Mouse (Mus musculus): ENCODE measurements around the gene Rerg. TPM values are rescaled to one million over a fixed set of nuclear protein-coding genes. Genes with fewer than 3 reads are reported as not detected.

Gene Rerg
- polyA plus RNA-seq, 1 experiment from 2014 or later = 21.3 TPM

- H3K4me1 ChIP-seq (ENCODE audit: insufficient read depth) = no peaks in the 10 kb centered on the region
- no peak overlapping the region for H3K9ac ChIP-seq
- no peaks in the 10 kb centered on the region for H3K9me3 ChIP-seq (ENCODE audit: low read depth, low read length)
- ATAC-seq (ENCODE audit: insufficient read depth) = no peak
- H3K4me2 ChIP-seq = no peak overlapping the region
- 88% methylated on average over 4 of the region's 4 CpGs for WGBS
- H3K27me3 ChIP-seq (ENCODE audit: insufficient read depth, low read length) = no peaks in the 10 kb centered on the region
- H3K36me3 ChIP-seq (ENCODE audit: insufficient read depth) = no peaks in the 10 kb centered on the region
- H3K27ac ChIP-seq (ENCODE audit: low read depth) = no peak overlapping the region
- no peak for TF ChIP-seq CTCF (IDR thresholded peaks at IDR 0.05; ENCODE audit: low read depth)
- no peak overlapping the region for H3K4me3 ChIP-seq (ENCODE audit: low read depth, low read length)
- no peak for DNase-seq
These were observed 32.4 kb upstream of the Rerg start for GRCm38 (mm10) chr6:137202661-137203060.

DNA sequence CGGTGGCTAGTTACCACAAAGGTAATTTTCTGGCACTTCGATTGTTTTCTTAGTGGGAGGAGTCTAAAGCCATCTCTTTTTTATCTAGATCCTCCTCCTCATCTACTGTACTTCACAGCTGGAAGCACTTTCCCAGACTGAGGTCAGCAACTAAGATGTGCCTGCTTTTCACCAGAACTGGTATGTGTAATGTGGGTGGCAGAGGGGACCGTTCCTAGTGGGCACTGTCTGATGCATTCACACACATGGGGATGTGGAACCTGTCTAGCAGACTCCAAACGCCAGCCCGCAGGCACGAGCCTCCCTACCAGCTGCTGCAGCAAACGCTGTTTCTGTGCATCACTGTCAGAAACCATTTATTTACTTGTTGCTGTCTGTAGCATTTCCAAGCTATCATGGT lies 31.3 kb upstream of the Rerg start:
- DNase-seq (no peak), ATAC-seq (ENCODE audit: insufficient read depth) (no peak)
- H3K27ac ChIP-seq (ENCODE audit: low read depth) = no peak overlapping the region

GRCm38 (mm10) chr6:137201166-137201565 lies 30.9 kb upstream of the Rerg start:
- Histone ChIP-seq H3K4me1 (ENCODE audit: insufficient read depth) (no peaks in the 10 kb centered on the region), H3K27me3 (ENCODE audit: insufficient read depth, low read length) (no peaks in the 10 kb centered on the region), H3K27ac (ENCODE audit: low read depth) (no peak overlapping the region), H3K9ac (no peak overlapping the region), H3K4me2 (no peak overlapping the region), H3K4me3 (ENCODE audit: low read depth, low read length) (no peak overlapping the region), H3K9me3 (ENCODE audit: low read depth, low read length) (no peaks in the 10 kb centered on the region), H3K36me3 (ENCODE audit: insufficient read depth) (no peaks in the 10 kb centered on the region)
- DNase-seq (no peak), ATAC-seq (ENCODE audit: insufficient read depth) (no peak)
- WGBS = 78% methylated on average over 3 of the region's 3 CpGs
- TF ChIP-seq CTCF (IDR thresholded peaks at IDR 0.05; ENCODE audit: low read depth) = no peak

More for the DNA sequence above, 31.3 kb upstream of the Rerg start:
- Histone ChIP-seq H3K4me2 (no peak overlapping the region), H3K36me3 (ENCODE audit: insufficient read depth) (no peaks in the 10 kb centered on the region), H3K9ac (no peak overlapping the region), H3K27me3 (ENCODE audit: insufficient read depth, low read length) (no peaks in the 10 kb centered on the region), H3K4me1 (ENCODE audit: insufficient read depth) (no peaks in the 10 kb centered on the region), H3K4me3 (ENCODE audit: low read depth, low read length) (no peak overlapping the region), H3K9me3 (ENCODE audit: low read depth, low read length) (no peaks in the 10 kb centered on the region)
- WGBS = 48% methylated on average over 7 of the region's 7 CpGs
- TF ChIP-seq CTCF (IDR thresholded peaks at IDR 0.05; ENCODE audit: low read depth) = no peak

DNA sequence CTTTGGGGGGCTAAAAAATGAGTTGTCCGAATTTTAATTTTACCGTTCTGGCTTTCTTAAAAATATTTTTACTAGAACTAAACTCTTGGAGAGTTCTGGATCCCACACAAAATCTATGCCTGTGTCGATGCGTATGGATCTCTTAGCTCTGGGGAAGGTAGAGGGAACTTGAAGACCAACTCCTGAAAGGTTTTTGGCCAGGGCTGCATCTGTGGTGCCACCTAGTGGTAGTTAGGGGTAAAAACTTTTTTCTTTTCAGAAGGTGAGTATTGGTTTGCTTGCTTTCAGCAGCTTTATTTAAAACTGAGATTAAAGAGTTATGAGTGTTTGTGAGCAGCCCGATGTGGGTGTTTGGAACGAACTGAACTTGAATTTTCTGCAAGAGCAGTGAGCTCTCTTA lies 21.8 kb upstream of the Rerg start:
- Histone ChIP-seq H3K27ac (ENCODE audit: low read depth) (no peak overlapping the region), H3K9me3 (ENCODE audit: low read depth, low read length) (no peaks in the 10 kb centered on the region), H3K27me3 (ENCODE audit: insufficient read depth, low read length) (no peaks in the 10 kb centered on the region), H3K4me2 (no peak overlapping the region), H3K4me1 (ENCODE audit: insufficient read depth) (peaks cover 7% of the 10 kb centered on the region), H3K4me3 (ENCODE audit: low read depth, low read length) (no peak overlapping the region), H3K36me3 (ENCODE audit: insufficient read depth) (no peaks in the 10 kb centered on the region), H3K9ac (no peak overlapping the region)
- ATAC-seq (ENCODE audit: insufficient read depth) (no peak), DNase-seq (peak; percentile 85)
- 13% methylated on average over 6 of the region's 6 CpGs for WGBS
- TF ChIP-seq CTCF (IDR thresholded peaks at IDR 0.05; ENCODE audit: low read depth) = peak; percentile 90

GRCm38 (mm10) chr6:137191026-137191425 lies 20.7 kb upstream of the Rerg start:
- TF ChIP-seq CTCF (IDR thresholded peaks at IDR 0.05; ENCODE audit: low read depth) = no peak
- no peak overlapping the region for H3K9ac ChIP-seq
- DNase-seq (no peak), ATAC-seq (ENCODE audit: insufficient read depth) (peak; percentile 42; the same call in 1 of the 2 replicates)
- no peak overlapping the region for H3K4me3 ChIP-seq (ENCODE audit: low read depth, low read length)
- no peaks in the 10 kb centered on the region for H3K9me3 ChIP-seq (ENCODE audit: low read depth, low read length)
- H3K27me3 ChIP-seq (ENCODE audit: insufficient read depth, low read length) = no peaks in the 10 kb centered on the region
- H3K36me3 ChIP-seq (ENCODE audit: insufficient read depth) = no peaks in the 10 kb centered on the region
- WGBS = 76% methylated on average over 11 of the region's 11 CpGs
- peaks cover 7% of the 10 kb centered on the region for H3K4me1 ChIP-seq (ENCODE audit: insufficient read depth)
- H3K27ac ChIP-seq (ENCODE audit: low read depth) = no peak overlapping the region; the same call in 1 of the 2 replicates
- H3K4me2 ChIP-seq = no peak overlapping the region

GRCm38 (mm10) chr6:137190577-137190976 lies 20.3 kb upstream of the Rerg start:
- no peak; the same call in 1 of the 2 replicates for ATAC-seq (ENCODE audit: insufficient read depth)
- TF ChIP-seq CTCF (IDR thresholded peaks at IDR 0.05; ENCODE audit: low read depth) = no peak
- H3K27me3 ChIP-seq (ENCODE audit: insufficient read depth, low read length) = no peaks in the 10 kb centered on the region

GRCm38 (mm10) chr6:137188375-137188926 lies 18.2 kb upstream of the Rerg start:
- Histone ChIP-seq H3K4me3 (ENCODE audit: low read depth, low read length) (no peak overlapping the region), H3K27me3 (ENCODE audit: insufficient read depth, low read length) (no peaks in the 10 kb centered on the region), H3K9me3 (ENCODE audit: low read depth, low read length) (no peaks in the 10 kb centered on the region), H3K4me2 (no peak overlapping the region), H3K27ac (ENCODE audit: low read depth) (no peak overlapping the region), H3K36me3 (ENCODE audit: insufficient read depth) (no peaks in the 10 kb centered on the region), H3K9ac (no peak overlapping the region), H3K4me1 (ENCODE audit: insufficient read depth) (peaks cover 7% of the 10 kb centered on the region)
- peak; percentile 45 for ATAC-seq (ENCODE audit: insufficient read depth)
- TF ChIP-seq CTCF (IDR thresholded peaks at IDR 0.05; ENCODE audit: low read depth) = no peak
- 18% methylated on average over 11 of the region's 11 CpGs for WGBS
- DNase-seq = peak; percentile 67

More at GRCm38 (mm10) chr6:137190577-137190976, 20.3 kb upstream of the Rerg start:
- 47% methylated on average over 6 of the region's 6 CpGs for WGBS
- H3K4me1 ChIP-seq (ENCODE audit: insufficient read depth) = peaks cover 7% of the 10 kb centered on the region
- peak; percentile 56 for DNase-seq
- H3K9ac ChIP-seq = no peak overlapping the region
- H3K4me3 ChIP-seq (ENCODE audit: low read depth, low read length) = no peak overlapping the region
- H3K4me2 ChIP-seq = no peak overlapping the region
- H3K9me3 ChIP-seq (ENCODE audit: low read depth, low read length) = no peaks in the 10 kb centered on the region
- H3K36me3 ChIP-seq (ENCODE audit: insufficient read depth) = no peaks in the 10 kb centered on the region
- no peak overlapping the region; the same call in 1 of the 2 replicates for H3K27ac ChIP-seq (ENCODE audit: low read depth)

All from lung, embryonic 14.5 days (tissue).